Mouse (Mus musculus) urinary bladder, adult 2 months (tissue): ENCODE measurements around the gene Ifnar2. TPM values are rescaled to one million over a fixed set of nuclear protein-coding genes. Genes with fewer than 3 reads are reported as not detected.

Experiments used
- DNase-seq: peaks from one replicate; pipeline ENCODE4 v3.0.0; 2022; ENCODE audit warnings: low spot score
- polyA plus RNA-seq: library from polyadenylated mRNA; depleted of rRNA; stranded (reverse); fragments of >200 nt; gene quantifications from 2 replicates; pipeline ENCODE4 v1.2.3, GENCODE M21; 2012

Gene Ifnar2
- polyA plus RNA-seq, 1 experiment = 57.9 TPM

- no peak for DNase-seq
Measured at GRCm38 (mm10) chr16:91358555-91358954, 14.0 kb upstream of the Ifnar2 start.

GRCm38 (mm10) chr16:91359531-91359930 is 13.1 kb upstream of the Ifnar2 start:
- DNase-seq = no peak

- DNase-seq = no peak
Measured at GRCm38 (mm10) chr16:91360162-91360561, 12.4 kb upstream of the Ifnar2 start.

GRCm38 (mm10) chr16:91362006-91362405 is 10.6 kb upstream of the Ifnar2 start:
- no peak for DNase-seq

- DNase-seq = no peak
Measured at GRCm38 (mm10) chr16:91362616-91363272, 9.8 kb upstream of the Ifnar2 start.

- DNase-seq = no peak
Measured at GRCm38 (mm10) chr16:91363483-91363882, 9.1 kb upstream of the Ifnar2 start.

GRCm38 (mm10) chr16:91366567-91366966 is 6.0 kb upstream of the Ifnar2 start:
- DNase-seq = no peak

- DNase-seq = no peak
Measured at GRCm38 (mm10) chr16:91367066-91367465, 5.5 kb upstream of the Ifnar2 start.

GRCm38 (mm10) chr16:91373473-91374252 is 1.1 kb downstream of the Ifnar2 start:
- no peak for DNase-seq

- DNase-seq = no peak
Measured at GRCm38 (mm10) chr16:91374253-91374634, 1.7 kb downstream of the Ifnar2 start.

GRCm38 (mm10) chr16:91376701-91377100 is 4.1 kb downstream of the Ifnar2 start:
- DNase-seq = no peak

- DNase-seq = no peak
Measured at GRCm38 (mm10) chr16:91378431-91378986, 5.9 kb downstream of the Ifnar2 start.

GRCm38 (mm10) chr16:91378991-91379390 is 6.4 kb downstream of the Ifnar2 start:
- no peak for DNase-seq

GRCm38 (mm10) chr16:91379412-91379811 is 6.8 kb downstream of the Ifnar2 start:
- DNase-seq = no peak

GRCm38 (mm10) chr16:91380151-91380550 is 7.6 kb downstream of the Ifnar2 start:
- DNase-seq = no peak

- DNase-seq = no peak
Measured at GRCm38 (mm10) chr16:91381606-91382005, 9.0 kb downstream of the Ifnar2 start.

- DNase-seq = no peak
Measured at GRCm38 (mm10) chr16:91382261-91382790, 9.7 kb downstream of the Ifnar2 start.

- no peak for DNase-seq
Measured at GRCm38 (mm10) chr16:91384221-91384620, 11.6 kb downstream of the Ifnar2 start.

- DNase-seq = no peak
Measured at GRCm38 (mm10) chr16:91385621-91386020, 13.0 kb downstream of the Ifnar2 start.

GRCm38 (mm10) chr16:91386419-91387120 is 14.0 kb downstream of the Ifnar2 start:
- no peak for DNase-seq

- DNase-seq = no peak
Measured at GRCm38 (mm10) chr16:91387121-91387486, 14.5 kb downstream of the Ifnar2 start.

- no peak for DNase-seq
Measured at GRCm38 (mm10) chr16:91390100-91390499, 17.5 kb downstream of the Ifnar2 start.
